Mouse (Mus musculus): ENCODE data around the gene Ramp1. TPM values are rescaled to one million over a fixed set of nuclear protein-coding genes. Genes with fewer than 3 reads are reported as not detected.
A peak's percentile ranks its signal among the peaks of the same experiment; 100 is the strongest.

Ramp1 gene
- total RNA-seq, 2 experiments from 2014 or later: 7.7 to 10.1 TPM

- DNase-seq (ENCODE audit: low spot score): no peak
- intact Hi-C loops (cut with DNase I): no loop called here
Observed at GRCm38 (mm10) chr1:91193242-91193641, 13.6 kb downstream of the Ramp1 start.

- intact Hi-C loops (cut with DNase I): no loop called here
- DNase-seq (ENCODE audit: low spot score): no peak
Observed at GRCm38 (mm10) chr1:91193680-91194079, 14.1 kb downstream of the Ramp1 start.

GRCm38 (mm10) chr1:91199793-91200192 lies 20.2 kb downstream of the Ramp1 start:
- intact Hi-C loops (cut with DNase I): no loop called here
- DNase-seq (ENCODE audit: low spot score): no peak

GRCm38 (mm10) chr1:91201122-91201521 lies 21.5 kb downstream of the Ramp1 start:
- intact Hi-C loops (cut with DNase I): no loop called here
- DNase-seq (ENCODE audit: low spot score): no peak

- DNase-seq (ENCODE audit: low spot score): no peak
- intact Hi-C loops (cut with DNase I): no loop called here
Observed at GRCm38 (mm10) chr1:91204221-91204765, 24.7 kb downstream of the Ramp1 start.

GRCm38 (mm10) chr1:91205651-91206050 lies 26.0 kb downstream of the Ramp1 start:
- intact Hi-C loops (cut with DNase I): no loop called here
- no peak for DNase-seq (ENCODE audit: low spot score)

GRCm38 (mm10) chr1:91206336-91206735 lies 26.7 kb downstream of the Ramp1 start:
- DNase-seq (ENCODE audit: low spot score): no peak
- intact Hi-C loops (cut with DNase I): no loop called here

- intact Hi-C loops (cut with DNase I): no loop called here
- DNase-seq (ENCODE audit: low spot score): no peak
Observed at GRCm38 (mm10) chr1:91206873-91207272, 27.3 kb downstream of the Ramp1 start.

- intact Hi-C loops (cut with DNase I): loop anchor here (2.0 kb wide), 1 partner anchor 27 kb away; no protein-coding TSS in a partner anchor
- DNase-seq (ENCODE audit: low spot score): no peak
Observed at GRCm38 (mm10) chr1:91207334-91208074, 27.9 kb downstream of the Ramp1 start.

- intact Hi-C loops (cut with DNase I): loop anchor here (2.0 kb wide), 1 partner anchor 29 kb away; no protein-coding TSS in a partner anchor
Observed at GRCm38 (mm10) chr1:91209343-91209742, 29.7 kb downstream of the Ramp1 start.

GRCm38 (mm10) chr1:91209785-91210184 lies 30.2 kb downstream of the Ramp1 start:
- peak; percentile 62 for DNase-seq (ENCODE audit: low spot score)
- intact Hi-C loops (cut with DNase I): loop anchor here (2.0 kb wide), 2 partner anchors 29 to 235 kb away; no protein-coding TSS in a partner anchor

More at GRCm38 (mm10) chr1:91209343-91209742, 29.7 kb downstream of the Ramp1 start:
- DNase-seq (ENCODE audit: low spot score): peak; percentile 20

- intact Hi-C loops (cut with DNase I): loop anchor here (2.0 kb wide), 1 partner anchor 236 kb away; no protein-coding TSS in a partner anchor
- DNase-seq (ENCODE audit: low spot score): no peak
Observed at GRCm38 (mm10) chr1:91211099-91211498, 31.5 kb downstream of the Ramp1 start.

GRCm38 (mm10) chr1:91211591-91212008 lies 32.0 kb downstream of the Ramp1 start:
- intact Hi-C loops (cut with DNase I): loop anchor here (2.0 kb wide), 1 partner anchor 237 kb away; no protein-coding TSS in a partner anchor
- no peak for DNase-seq (ENCODE audit: low spot score)

GRCm38 (mm10) chr1:91215264-91215663 lies 35.6 kb downstream of the Ramp1 start:
- DNase-seq (ENCODE audit: low spot score): no peak
- intact Hi-C loops (cut with DNase I): no loop called here

- no peak for DNase-seq (ENCODE audit: low spot score)
- intact Hi-C loops (cut with DNase I): no loop called here
Observed at GRCm38 (mm10) chr1:91215981-91216380, 36.4 kb downstream of the Ramp1 start.

- DNase-seq (ENCODE audit: low spot score): no peak
- intact Hi-C loops (cut with DNase I): no loop called here
Observed at GRCm38 (mm10) chr1:91216504-91217267, 37.1 kb downstream of the Ramp1 start.

GRCm38 (mm10) chr1:91219641-91220321 lies 40.2 kb downstream of the Ramp1 start:
- no peak for DNase-seq (ENCODE audit: low spot score)
- intact Hi-C loops (cut with DNase I): no loop called here

GRCm38 (mm10) chr1:91220322-91220672 lies 40.7 kb downstream of the Ramp1 start:
- intact Hi-C loops (cut with DNase I): no loop called here
- DNase-seq (ENCODE audit: low spot score): no peak

- no peak for DNase-seq (ENCODE audit: low spot score)
- intact Hi-C loops (cut with DNase I): no loop called here
Observed at GRCm38 (mm10) chr1:91226562-91226961, 46.9 kb downstream of the Ramp1 start.

GRCm38 (mm10) chr1:91227381-91228054 lies 47.9 kb downstream of the Ramp1 start:
- DNase-seq (ENCODE audit: low spot score): no peak
- intact Hi-C loops (cut with DNase I): no loop called here
